Mouse (Mus musculus): ENCODE data around the gene Ifi203. TPM values are rescaled to one million over a fixed set of nuclear protein-coding genes. Genes with fewer than 3 reads are reported as not detected.
"Not testable (repeated sequence)": the region's sequence is repeated elsewhere in the genome, so short reads cannot be mapped to it uniquely, and the experiment has no call there.

The Ifi203 gene
- total RNA-seq (2021) = 10 to 100 TPM; 12.8 to 13.3 TPM
- long read RNA-seq, experiment 1, partial matches to known transcripts = 1 of 3 reads
- long read RNA-seq, experiment 1, other reads (novel, unspliced or antisense) = 2 of 3 reads
- long read RNA-seq, experiment 2, partial matches to known transcripts = 0 of 1 reads
- long read RNA-seq, experiment 2, other reads (novel, unspliced or antisense) = 1 of 1 reads

- DNase-seq = peak; percentile 21 to 30
Measured at GRCm38 (mm10) chr1:173941924-173942779, at the start of gene Ifi203, which contains the start of gene Mndal. TSS of gene Ifi203 (minus strand) at chr1:173942672. TSS of gene Mndal (minus strand) at chr1:173942491.

GRCm38 (mm10) chr1:173982694-173983305 is 40.3 kb upstream of the Ifi203 start, which contains the start of gene Ifi202b:
TSS of gene Ifi202b (minus strand) at chr1:173982744.
- DNase-seq = not testable (repeated sequence)

- not testable (repeated sequence) for DNase-seq
Measured at GRCm38 (mm10) chr1:173981038-173981437, 38.6 kb upstream of the Ifi203 start.

- no peak for DNase-seq
Measured at GRCm38 (mm10) chr1:173977622-173978021, 35.1 kb upstream of the Ifi203 start.

- DNase-seq = peak; percentile 29 to 54
Measured at GRCm38 (mm10) chr1:173973111-173973510, 30.6 kb upstream of the Ifi203 start.

- DNase-seq = peak in 1 of 2 experiments; percentile 36
Measured at GRCm38 (mm10) chr1:173961491-173961890, 19.0 kb upstream of the Ifi203 start.

- not testable (repeated sequence) for DNase-seq
Measured at GRCm38 (mm10) chr1:173959998-173960397, 17.5 kb upstream of the Ifi203 start.

- DNase-seq = not testable (repeated sequence)
Measured at GRCm38 (mm10) chr1:173955839-173956527, 13.5 kb upstream of the Ifi203 start.

GRCm38 (mm10) chr1:173955071-173955796 is 12.8 kb upstream of the Ifi203 start:
- no peak for DNase-seq

- no peak for DNase-seq
Measured at GRCm38 (mm10) chr1:173953563-173953962, 11.1 kb upstream of the Ifi203 start.

GRCm38 (mm10) chr1:173949044-173949443 is 6.6 kb upstream of the Ifi203 start:
- not testable (repeated sequence) for DNase-seq

- DNase-seq = peak; percentile 8 to 41
Measured at GRCm38 (mm10) chr1:173942780-173943066, 251 bp upstream of the Ifi203 start.

- DNase-seq = not testable (repeated sequence)
Measured at GRCm38 (mm10) chr1:173941522-173941921, 950 bp downstream of the Ifi203 start.

- DNase-seq = not testable (repeated sequence)
Measured at GRCm38 (mm10) chr1:173919279-173919678, 23.2 kb downstream of the Ifi203 start.

- no peak for DNase-seq
Measured at GRCm38 (mm10) chr1:173914559-173914958, 27.9 kb downstream of the Ifi203 start.

GRCm38 (mm10) chr1:173913256-173913791 is 29.1 kb downstream of the Ifi203 start:
- peak in 1 of 2 experiments; percentile 42 for DNase-seq

GRCm38 (mm10) chr1:173912548-173913255 is 29.8 kb downstream of the Ifi203 start, which contains the start of gene Ifi211:
TSS of gene Ifi211 (minus strand) at chr1:173913046.
- DNase-seq = peak; percentile 59 to 85

GRCm38 (mm10) chr1:173911808-173912464 is 30.5 kb downstream of the Ifi203 start:
- peak in 1 of 2 experiments; percentile 13 for DNase-seq

- not testable (repeated sequence) for DNase-seq
Measured at GRCm38 (mm10) chr1:173908390-173908789, 34.1 kb downstream of the Ifi203 start.

- DNase-seq = not testable (repeated sequence)
Measured at GRCm38 (mm10) chr1:173905885-173906284, 36.6 kb downstream of the Ifi203 start.
